Mouse (Mus musculus): ENCODE results near the gene Psenen.

Psenen gene

DNA sequence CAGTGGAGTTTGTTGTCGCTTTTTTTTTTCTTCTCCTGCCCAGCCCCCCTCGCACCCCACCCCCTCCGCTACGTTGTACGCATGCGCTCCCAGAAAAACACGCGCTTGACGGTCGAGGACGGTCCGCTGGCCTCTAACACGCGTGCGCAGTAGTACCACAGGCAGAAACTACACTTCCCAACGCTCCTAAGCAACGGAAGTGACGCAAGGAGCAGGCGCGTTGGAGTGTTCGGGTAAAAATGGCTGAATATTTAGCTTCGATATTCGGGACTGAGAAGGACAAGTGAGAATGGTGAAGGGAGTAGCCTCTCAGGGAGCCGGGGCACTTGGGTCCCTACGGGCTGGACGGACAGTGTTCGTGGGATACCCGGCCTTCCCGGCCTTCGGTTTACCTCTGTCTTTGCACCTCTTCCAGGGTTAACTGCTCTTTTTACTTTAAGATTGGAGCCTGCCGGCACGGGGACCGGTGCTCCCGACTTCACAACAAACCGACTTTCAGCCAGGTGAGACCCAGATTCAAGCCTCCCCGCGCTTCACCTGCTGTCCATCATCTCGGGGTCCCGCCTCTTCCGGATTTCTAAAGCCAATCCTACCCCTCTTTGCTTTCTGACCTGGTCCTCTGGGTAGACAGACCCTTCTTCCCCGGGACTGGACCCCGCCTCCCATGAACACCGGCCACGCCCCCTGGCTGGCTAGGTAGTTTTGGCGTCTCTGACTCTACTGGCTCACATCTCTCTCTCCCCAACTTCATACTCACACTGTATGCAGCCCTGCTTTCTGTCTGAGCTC is at the start of gene Psenen, which contains the start of the genes U2af1l4 and Gm49396:
Gene Psenen (minus strand): TSS at position 511 of the 789 bp plus-strand sequence.
Gene U2af1l4 (plus strand): TSS at position 185 of the 789 bp plus-strand sequence.
Gene Gm49396 (plus strand): TSS at position 228 of the 789 bp plus-strand sequence.
- DNase-seq (ENCODE audit: low read depth, low spot score): peak; percentile 97

DNA sequence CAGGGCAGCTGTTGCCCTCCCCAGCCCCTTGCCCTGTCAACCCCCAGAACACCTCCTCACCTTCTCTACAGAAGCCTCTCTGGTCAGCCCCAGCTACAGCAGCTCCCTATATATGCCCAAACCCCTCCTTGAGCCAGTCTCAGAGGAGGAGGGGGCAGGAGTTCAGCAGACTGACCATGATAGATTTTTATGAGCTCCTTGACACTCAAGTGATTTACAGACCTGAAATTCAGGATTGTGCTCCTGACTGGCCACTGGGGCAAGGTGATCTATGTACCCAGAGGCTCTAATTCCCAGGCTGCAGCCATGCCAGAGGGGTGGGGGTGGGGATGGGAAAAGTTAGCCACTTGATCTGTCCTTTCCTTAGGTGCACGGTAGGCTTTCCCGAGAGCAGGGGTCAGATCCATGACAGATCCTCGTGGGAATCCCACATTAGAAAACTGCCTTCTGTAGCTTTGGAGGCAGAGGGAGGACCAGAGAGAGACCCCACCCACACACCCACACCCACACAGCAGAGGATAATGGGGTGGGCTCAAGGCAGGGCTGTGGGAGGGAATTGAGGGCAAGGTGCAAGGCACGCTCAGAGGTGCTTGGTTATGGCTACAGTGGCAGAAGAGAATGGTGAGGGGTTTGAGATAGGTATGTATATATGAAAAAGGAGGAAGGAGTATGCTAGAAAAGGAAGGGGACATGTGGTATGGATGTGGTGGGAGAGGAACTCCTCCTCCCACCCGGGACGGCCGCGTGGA is 49.4 kb upstream of the Psenen start, which contains the start of gene Upk1a:
Gene Upk1a (minus strand): TSS at position 194 of the 749 bp plus-strand sequence.
- no peak for DNase-seq (ENCODE audit: low read depth, low spot score)

DNA sequence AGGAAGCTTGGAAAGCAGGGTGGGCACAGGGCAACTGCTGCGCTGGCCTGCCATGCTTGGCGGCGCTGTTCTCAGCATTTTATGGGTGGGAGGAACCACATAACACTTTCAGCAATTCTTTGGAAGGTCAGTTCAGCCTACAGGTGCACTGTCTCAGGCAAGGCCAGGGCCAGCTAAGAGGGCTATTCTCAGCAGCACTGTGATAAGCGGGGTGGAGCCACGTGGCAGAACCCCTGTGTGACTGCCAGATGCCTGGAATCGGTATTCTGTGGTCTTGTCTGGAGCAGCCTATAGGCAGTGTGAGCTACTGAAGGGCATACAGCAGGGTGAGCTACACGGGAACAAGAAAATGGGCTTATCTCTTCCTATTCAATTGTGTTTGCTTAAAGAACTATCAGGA is 46.6 kb upstream of the Psenen start:
- no peak for DNase-seq (ENCODE audit: low read depth, low spot score)

DNA sequence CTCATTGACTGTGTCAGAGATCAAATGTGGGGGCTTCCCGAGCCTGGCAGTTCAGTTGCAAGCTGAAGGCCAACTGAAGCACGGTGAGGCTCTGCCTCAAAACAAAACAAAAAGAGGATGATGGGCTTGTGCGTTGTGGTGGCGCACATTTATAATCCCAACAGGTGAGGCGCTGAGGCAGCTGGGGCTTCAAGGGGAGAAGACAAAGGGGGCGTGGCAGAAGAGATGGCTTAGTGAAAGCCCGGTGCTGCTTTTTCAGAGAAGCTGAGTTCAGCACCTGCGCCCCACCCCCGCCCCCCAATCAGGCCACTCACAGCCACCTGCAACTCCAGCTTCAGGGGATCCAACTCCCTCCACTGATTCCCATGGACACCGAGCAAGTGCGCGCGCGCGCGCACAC is 45.0 kb upstream of the Psenen start:
- DNase-seq (ENCODE audit: low read depth, low spot score): no peak

DNA sequence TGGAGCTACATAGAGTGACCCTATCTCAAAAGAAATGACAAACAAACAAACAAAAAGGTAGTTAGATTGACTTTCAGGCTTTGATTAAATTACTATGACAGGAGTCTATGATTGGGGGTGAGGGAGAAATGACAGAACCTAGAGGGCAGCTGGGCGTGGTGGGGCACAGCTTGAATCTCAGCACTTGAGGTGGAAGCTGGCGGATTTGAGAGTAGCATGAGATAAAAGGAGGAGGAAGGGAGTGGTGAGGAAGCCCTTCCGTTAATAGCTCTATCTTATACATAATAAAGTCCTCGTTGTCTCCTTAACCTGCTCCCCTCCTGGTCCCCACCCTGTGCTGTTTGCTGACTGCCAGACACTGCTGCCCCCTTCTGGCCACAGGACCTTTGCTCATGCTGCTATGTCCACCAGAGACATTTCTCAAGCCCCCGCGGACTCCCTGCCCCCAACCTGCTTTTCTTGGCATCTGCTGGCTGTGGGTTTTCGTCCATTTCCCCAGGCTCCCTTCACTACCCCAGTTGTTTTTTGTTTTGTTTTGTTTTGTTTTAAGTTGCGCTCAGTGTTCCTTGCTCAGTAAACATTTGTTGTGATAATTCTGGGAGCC is 44.4 kb upstream of the Psenen start:
- peak; percentile 42 for DNase-seq (ENCODE audit: low read depth, low spot score)

DNA sequence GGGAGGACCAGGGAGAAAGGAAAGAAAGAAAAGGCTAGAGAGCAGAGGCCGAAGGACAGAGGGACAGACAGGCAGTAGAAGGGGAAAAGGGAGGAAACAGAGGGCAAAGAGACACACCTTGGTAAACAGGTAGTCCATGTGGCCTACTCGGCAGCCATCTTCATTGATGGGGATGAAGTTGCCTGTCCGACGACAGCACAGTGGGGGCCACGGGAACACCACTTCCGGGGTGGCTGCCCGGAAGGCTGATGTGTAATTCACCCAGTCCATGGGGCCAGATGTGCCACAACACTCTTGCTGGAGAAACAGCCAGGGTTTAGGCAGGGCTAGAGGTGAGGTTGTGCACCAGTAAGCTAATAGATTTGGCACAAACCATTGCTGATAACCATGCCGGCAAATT is 41.5 kb upstream of the Psenen start:
- DNase-seq (ENCODE audit: low read depth, low spot score): no peak

DNA sequence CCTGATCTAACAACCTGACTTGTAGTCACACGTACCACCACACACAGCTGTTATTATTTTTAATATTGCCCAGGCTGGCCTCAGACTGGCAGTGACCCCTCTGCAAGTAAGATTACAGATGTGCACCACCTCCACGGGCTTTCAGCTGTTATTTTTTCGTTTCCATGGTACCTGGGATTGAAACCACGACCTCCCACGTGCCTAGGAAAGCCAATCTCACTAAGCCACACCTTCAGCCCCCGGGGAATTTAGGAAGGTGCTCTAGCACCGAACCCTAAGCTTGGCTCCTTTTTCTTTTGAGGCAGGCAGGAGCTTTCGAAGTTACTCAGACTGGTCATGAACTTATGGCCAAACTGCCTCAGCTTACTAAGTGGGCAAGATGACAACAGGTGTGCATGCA is 41.0 kb upstream of the Psenen start:
- no peak for DNase-seq (ENCODE audit: low read depth, low spot score)

DNA sequence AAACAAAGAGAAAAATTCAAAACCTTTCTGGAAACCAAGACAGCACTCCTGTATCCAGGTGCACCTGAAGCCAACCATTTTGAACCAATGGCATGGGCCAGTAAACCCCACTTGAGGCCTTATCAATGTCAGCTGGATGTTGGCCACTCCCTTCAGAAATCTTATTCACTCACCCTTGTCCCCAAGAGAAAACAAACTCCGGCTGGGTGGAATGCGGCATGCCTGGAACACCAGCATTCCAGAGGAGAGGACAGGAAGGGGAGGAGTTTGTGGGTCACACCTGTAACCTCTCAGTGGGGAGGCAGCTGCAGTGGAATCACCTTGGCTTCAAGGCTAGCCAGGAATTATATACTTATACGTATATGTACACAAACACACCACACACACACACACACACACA is 39.2 kb upstream of the Psenen start:
- DNase-seq (ENCODE audit: low read depth, low spot score): no peak

DNA sequence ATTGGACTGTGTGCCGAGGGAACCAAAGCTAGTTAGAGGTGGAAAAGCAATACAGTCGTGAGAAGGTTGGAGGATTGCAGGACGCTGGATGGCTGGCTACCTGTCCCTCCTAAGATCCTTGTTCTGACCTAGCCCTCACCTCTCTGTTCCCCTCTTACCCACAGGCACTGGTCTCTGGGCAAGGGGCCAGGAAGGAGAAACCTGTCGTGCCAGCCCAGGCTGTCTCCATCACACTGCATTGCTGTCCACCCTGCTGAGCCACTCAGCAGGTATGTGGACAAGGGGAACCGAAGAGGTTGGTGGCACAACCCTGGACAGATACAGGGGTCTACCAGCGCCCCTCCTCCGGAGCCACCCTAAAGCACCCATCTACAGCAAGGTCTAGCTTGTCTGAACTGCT is 37.2 kb upstream of the Psenen start:
- DNase-seq (ENCODE audit: low read depth, low spot score): no peak

DNA sequence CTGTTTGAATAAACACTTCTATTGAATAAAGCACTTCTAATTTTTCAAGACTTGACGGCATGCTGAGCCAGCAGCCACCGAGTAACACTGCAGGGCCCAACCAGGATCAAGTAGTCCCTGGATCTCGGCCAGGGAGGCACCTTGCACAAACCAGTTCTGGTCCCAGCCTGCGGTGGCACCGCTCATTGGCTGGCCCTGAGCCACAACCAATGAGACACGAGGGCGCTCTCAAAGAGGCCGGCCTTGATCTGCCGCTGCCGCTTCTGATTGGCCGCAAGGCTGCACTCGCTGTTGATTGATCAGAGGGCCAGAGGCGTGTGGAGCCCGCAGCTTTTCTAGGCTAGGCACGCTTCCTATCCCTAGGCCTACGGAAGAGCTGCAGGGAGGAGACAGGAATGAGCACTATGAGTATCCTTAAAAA is 36.5 kb upstream of the Psenen start:
- no peak for DNase-seq (ENCODE audit: low read depth, low spot score)

DNA sequence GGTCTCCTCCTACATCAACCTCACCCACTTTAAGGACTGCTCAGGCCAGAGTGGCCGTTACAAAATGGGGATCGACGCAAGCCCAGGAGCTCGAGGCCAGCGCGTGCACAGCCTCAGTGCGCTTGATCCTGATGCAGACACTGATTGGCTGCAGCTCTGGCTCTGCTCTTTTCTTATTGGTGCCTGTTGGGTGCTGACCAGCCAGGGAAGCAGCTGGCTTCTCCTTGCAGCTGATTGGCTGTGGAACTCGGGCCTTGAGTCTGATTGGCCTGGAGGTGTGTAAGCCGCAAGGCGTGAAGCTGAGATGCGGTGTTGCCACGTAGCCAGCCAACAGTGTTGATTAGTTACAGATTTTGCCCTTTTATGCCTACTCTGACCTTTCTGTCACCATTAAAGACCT is 35.4 kb upstream of the Psenen start, which contains the start of gene Zbtb32:
Gene Zbtb32 (minus strand): TSS at position 124 of the 400 bp plus-strand sequence.
- DNase-seq (ENCODE audit: low read depth, low spot score): no peak

DNA sequence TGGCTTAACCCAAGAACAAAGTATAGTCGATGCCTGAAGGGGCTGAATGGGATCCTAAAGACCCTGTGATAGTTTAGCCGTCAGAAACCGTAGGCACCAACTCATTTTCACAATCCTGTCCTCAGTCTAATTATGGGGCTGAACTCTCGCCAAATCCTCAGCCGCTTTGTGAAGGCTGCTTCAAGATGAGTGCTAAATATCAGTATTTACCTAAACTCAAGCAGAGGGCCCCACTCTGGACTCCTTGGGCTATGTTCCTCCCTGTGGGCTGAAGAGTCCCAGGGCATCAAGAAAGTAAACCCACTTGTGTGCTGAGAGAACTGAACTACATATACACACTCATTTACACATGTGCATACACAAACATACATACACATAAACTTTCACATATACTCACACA is 33.4 kb upstream of the Psenen start:
- no peak for DNase-seq (ENCODE audit: low read depth, low spot score)

DNA sequence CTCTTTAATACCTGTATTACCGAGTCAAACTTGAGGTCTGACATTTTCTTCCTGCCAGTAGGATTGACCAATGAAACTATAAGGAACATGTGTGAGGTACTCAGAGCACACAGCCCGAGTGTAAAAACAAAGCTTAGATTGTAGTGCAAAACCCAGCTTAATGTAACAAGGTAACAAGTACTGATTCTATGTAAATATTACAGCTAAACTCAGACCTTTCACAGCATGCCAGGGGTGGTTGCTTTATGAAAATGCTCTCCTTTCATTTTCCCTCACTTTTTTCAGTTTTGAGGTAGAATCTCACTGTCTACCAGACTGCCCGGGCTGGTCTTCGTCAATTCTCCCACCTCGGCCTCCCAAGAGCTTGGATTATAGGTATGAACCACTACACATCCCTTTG is 32.7 kb upstream of the Psenen start:
- no peak for DNase-seq (ENCODE audit: low read depth, low spot score)

DNA sequence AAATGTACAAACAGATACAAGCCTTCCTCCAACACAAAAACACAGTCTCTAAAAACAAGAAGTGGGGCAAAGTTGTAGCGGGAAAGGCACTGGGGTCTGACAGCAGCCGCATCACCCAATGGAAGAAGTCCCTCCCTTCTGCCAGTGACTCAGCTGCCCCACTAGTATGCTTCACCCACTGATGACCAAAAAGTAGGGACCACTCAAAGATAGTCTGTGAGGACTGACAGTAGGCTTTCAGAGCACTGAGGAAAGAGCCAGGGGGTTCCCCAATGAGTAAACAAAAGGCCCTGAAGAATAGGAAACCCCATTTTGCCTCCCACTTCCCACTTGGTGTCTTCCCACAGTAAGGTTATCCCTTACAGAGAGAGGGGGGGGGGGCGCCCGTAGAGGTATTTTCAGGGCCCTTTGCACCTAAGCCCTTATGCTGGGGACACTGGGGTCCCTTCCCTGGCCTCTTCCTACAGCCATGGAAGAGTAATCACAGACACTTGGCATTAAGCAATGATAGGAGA is 31.1 kb upstream of the Psenen start:
- DNase-seq (ENCODE audit: low read depth, low spot score): no peak

DNA sequence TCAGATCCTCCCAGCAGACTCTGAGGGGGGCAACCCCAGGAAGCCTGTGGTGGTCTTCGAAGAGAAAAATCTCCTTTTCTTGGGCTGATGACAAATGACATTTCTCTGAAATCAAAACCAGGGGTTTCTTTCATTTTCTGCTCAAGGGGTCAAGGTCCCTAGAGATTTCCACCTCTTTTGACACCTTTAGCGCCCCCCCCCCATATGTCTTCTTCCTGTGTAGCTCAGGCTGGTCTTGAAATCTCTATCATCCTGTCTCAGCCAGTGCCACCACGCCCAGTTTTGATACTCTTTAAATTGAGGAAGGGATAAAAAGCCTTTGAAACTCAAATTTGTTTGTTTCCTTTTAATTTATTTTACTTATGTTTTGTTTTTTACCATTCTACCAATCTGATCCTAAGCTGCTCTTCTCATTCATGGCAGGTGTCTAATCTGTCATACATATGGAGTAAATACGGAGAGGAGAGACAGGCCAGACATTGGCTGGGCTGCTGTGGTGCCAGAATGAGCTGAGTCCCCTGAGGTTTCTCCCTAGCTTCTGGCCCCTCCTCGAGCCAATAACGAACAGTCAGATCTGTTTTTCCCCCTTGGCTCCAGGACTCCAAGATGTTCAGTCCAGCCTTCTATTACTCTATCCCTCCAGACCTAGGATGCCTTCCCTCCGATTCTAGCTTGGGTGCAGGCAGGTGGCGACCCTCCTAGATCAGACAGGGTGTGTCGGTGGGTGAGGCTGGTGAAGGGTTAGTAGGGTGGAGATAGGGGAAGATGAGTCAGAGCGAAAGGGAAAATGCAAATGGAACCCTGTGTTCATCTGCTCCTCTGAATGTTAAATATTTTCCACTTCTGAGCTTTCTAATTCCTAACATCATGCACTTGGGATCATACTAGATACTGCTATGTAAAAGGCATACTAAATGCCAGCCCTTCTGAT is 30.4 kb upstream of the Psenen start:
- DNase-seq (ENCODE audit: low read depth, low spot score): no peak

DNA sequence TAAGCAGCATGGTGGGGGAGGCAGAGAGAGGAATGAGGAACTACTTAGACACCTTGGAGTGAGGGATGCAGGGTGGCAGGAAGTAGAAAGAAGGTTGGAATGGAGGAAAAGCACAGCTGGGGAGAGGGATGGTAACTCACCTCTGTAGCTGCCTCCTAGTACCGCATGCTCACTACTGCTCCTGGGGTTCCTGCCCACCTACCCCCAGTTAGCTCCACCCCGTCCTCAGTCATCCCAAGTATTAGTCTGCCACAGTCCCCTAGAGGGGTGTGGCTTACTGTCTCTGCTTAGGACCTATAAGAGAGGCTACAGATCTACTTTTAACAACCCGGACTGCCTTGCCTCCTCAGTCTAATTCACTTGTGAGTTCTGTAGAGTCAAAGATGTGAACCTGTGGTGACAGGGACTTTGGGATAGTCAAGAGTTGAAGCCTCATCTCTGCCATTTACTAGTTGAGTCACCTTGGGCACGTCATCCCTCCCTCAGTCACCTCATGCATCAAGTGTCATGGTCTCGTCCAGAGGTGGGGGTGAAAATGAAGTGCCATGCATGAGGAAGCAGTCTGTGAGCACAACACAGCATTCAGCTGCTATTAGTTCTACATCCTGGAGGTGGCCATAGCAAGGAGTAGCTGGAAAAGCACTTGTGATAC is 29.5 kb upstream of the Psenen start:
- no peak for DNase-seq (ENCODE audit: low read depth, low spot score)

DNA sequence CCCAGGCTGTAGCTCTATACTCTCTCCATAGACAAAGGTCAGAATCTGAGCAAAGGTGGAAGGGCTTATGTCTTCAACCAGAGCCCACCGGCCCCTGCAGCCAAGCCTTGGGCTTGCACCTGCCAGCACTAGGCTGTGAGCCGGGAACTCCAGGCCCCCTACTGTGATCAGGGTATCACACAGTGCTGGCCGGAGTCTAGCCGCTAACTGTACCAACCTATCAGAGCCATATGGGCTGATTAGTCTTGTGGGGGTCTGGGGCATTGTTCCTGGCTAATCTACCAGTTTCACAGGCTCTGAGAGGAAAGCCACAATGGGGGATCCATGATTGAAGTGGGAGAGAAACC is 28.2 kb upstream of the Psenen start:
- no peak for DNase-seq (ENCODE audit: low read depth, low spot score)

DNA sequence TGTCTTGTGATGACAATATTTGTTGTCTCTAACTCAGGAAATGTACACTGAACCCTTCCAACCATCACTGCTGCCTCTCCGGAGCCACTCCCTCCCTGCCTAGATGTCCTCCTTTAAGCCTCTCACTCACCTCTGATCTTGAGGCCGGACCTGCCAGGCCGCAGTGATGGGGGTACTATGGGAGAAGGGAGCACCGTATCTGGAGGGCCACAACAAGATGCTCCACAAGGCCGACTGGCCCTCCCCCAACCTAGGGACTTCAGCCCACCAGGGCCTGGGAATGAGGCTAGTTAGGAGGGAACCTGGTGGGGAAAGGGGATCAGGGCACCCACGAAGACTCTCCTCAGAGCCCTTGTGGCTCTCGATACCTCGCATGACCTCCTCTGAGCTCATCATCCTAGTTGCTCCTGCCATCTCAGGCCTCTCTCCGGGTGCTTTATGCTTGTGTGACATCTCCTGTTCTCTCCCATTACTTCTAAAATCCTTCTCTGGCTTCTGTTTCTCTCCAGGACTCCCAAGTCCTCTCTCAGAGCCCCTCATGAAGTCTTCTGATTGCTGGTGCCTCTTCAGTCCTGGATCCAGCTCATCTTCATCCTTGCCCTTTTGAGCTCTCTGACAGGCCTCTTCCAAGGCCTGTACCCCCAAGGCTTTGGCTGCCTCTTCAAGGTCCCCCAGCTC is 27.6 kb upstream of the Psenen start:
- no peak for DNase-seq (ENCODE audit: low read depth, low spot score)

DNA sequence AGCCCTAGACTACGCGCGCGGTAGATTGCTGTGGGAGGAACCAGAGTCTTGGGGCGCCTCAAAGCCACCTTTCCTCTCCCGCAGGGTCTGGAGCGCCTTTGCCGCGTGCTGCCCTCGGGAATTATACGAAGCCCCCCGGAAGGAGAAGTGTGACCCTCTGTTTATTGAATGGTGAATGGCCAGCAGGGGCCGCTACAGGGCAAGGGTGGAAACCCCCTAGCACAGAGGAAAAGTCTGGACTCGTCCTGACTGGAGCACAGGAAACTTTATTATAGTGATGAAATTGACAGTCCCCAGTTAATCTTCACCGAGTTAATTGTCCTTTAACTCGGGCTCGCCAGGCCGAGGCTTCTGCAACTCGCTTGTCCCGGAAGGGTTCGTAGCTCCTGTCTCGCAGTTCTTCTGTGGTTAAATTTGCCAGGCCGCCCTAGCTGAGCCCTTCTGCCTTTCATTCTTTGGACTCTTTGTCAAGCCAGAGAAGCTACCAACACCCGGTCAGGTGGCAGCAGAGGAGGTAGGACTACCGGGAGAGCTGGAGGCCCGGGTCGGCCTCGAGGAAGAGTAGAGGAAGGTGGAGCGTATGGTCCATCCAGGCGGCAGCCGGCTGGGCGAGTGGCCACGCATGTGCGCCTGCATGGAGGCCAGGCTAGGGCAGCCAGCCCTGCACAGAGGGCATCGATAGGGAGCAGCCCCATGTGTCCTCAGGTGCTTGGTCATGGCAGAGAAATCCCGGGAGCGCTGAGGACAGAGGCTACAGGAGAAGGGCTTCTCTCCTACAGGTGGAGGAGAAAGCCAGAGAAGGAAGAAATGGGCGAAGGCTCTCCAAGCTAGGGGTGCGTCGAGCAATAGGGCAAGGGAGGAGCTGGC is 26.2 kb upstream of the Psenen start:
- DNase-seq (ENCODE audit: low read depth, low spot score): peak; percentile 81
